Mouse (Mus musculus): ENCODE data around the gene Ugp2.
"Not testable (repeated sequence)": the region's sequence is repeated elsewhere in the genome, so short reads cannot be mapped to it uniquely, and the experiment has no call there.

The Ugp2 gene

GRCm38 (mm10) chr11:21332639-21333295 lies 38.2 kb downstream of the Ugp2 start:
- DNase-seq (ENCODE audit: low spot score in 2 of 2): no peak

GRCm38 (mm10) chr11:21328141-21328540 lies 42.9 kb downstream of the Ugp2 start:
- no peak for DNase-seq (ENCODE audit: low spot score in 2 of 2)

GRCm38 (mm10) chr11:21327486-21327885 lies 43.5 kb downstream of the Ugp2 start:
- DNase-seq (ENCODE audit: low spot score in 2 of 2): no peak

GRCm38 (mm10) chr11:21326770-21327169 lies 44.2 kb downstream of the Ugp2 start:
- DNase-seq (ENCODE audit: low spot score in 2 of 2): no peak

- no peak for DNase-seq (ENCODE audit: low spot score in 2 of 2)
Observed at GRCm38 (mm10) chr11:21325781-21326180, 45.2 kb downstream of the Ugp2 start.

- no peak for DNase-seq (ENCODE audit: low spot score in 2 of 2)
Observed at GRCm38 (mm10) chr11:21322349-21322748, 48.7 kb downstream of the Ugp2 start.

GRCm38 (mm10) chr11:21321577-21321976 lies 49.4 kb downstream of the Ugp2 start:
- no peak for DNase-seq (ENCODE audit: low spot score in 2 of 2)

- DNase-seq (ENCODE audit: low spot score in 2 of 2): no peak
Observed at GRCm38 (mm10) chr11:21313922-21314657, 56.9 kb downstream of the Ugp2 start.

GRCm38 (mm10) chr11:21309516-21309915 lies 61.5 kb downstream of the Ugp2 start:
- no peak for DNase-seq (ENCODE audit: low spot score in 2 of 2)

- no peak for DNase-seq (ENCODE audit: low spot score in 2 of 2)
Observed at GRCm38 (mm10) chr11:21308119-21308518, 62.9 kb downstream of the Ugp2 start.

GRCm38 (mm10) chr11:21307078-21307668 lies 63.8 kb downstream of the Ugp2 start:
- DNase-seq (ENCODE audit: low spot score in 2 of 2): no peak

- DNase-seq (ENCODE audit: low spot score in 2 of 2): no peak
Observed at GRCm38 (mm10) chr11:21303619-21304018, 67.4 kb downstream of the Ugp2 start.

- no peak for DNase-seq (ENCODE audit: low spot score in 2 of 2)
Observed at GRCm38 (mm10) chr11:21295486-21295885, 75.5 kb downstream of the Ugp2 start.

- not testable (repeated sequence) for DNase-seq (ENCODE audit: low spot score in 2 of 2)
Observed at GRCm38 (mm10) chr11:21288153-21288552, 82.8 kb downstream of the Ugp2 start.

- no peak for DNase-seq (ENCODE audit: low spot score in 2 of 2)
Observed at GRCm38 (mm10) chr11:21286391-21286790, 84.6 kb downstream of the Ugp2 start.

GRCm38 (mm10) chr11:21276151-21276550 lies 94.8 kb downstream of the Ugp2 start:
- no peak for DNase-seq (ENCODE audit: low spot score in 2 of 2)

Measured in right cerebral cortex, postnatal 36 days (tissue).